Mouse (Mus musculus): ENCODE measurements at regions not wholly inside any gene's neighbourhood (a gene's known extent, or its start where the extent isn't known, plus 50 kb on each side); places are given as distances from the start of the nearest gene placed in this dataset.

GRCm38 (mm10) chr1:35653119-35653956 is 414.9 kb upstream of the Hs6st1 start:
- H3K4me1 ChIP-seq (ENCODE audit: insufficient read depth), result 0 out of 2 replicates have a peak, but pooled peaks cover 3% of the 10 kb centered on the region
- H3K27ac ChIP-seq (ENCODE audit: low read depth, low read length), result no peak overlapping the region
- TF ChIP-seq CTCF (IDR thresholded peaks at IDR 0.05; ENCODE audit: low read depth), result no peak
- no peak overlapping the region for H3K4me2 ChIP-seq (ENCODE audit: low read depth)
- DNase-seq (peak; percentile 44), ATAC-seq (peak; percentile 45; the same call in 1 of the 2 replicates)
- WGBS, result 43% methylated on average over 13 of the region's 13 CpGs
- H3K9me3 ChIP-seq (ENCODE audit: low read length), result no peaks in the 10 kb centered on the region
- no peak overlapping the region for H3K9ac ChIP-seq
- H3K36me3 ChIP-seq (ENCODE audit: insufficient read depth), result no peaks in the 10 kb centered on the region
- H3K27me3 ChIP-seq (ENCODE audit: insufficient read depth, low read length), result no peaks in the 10 kb centered on the region
- H3K4me3 ChIP-seq (ENCODE audit: low read depth, low read length), result no peak overlapping the region

GRCm38 (mm10) chr1:35663006-35663405 is 405.2 kb upstream of the Hs6st1 start:
- Histone ChIP-seq H3K4me3 (ENCODE audit: low read depth, low read length) (no peak overlapping the region), H3K4me2 (ENCODE audit: low read depth) (no peak overlapping the region), H3K27me3 (ENCODE audit: insufficient read depth, low read length) (no peaks in the 10 kb centered on the region), H3K4me1 (ENCODE audit: insufficient read depth) (no peaks in the 10 kb centered on the region), H3K36me3 (ENCODE audit: insufficient read depth) (no peaks in the 10 kb centered on the region), H3K9ac (no peak overlapping the region), H3K27ac (ENCODE audit: low read depth, low read length) (no peak overlapping the region), H3K9me3 (ENCODE audit: low read length) (no peaks in the 10 kb centered on the region)
- DNase-seq (no peak), ATAC-seq (no peak)
- TF ChIP-seq CTCF (IDR thresholded peaks at IDR 0.05; ENCODE audit: low read depth), result no peak
- 84% methylated on average over 4 of the region's 4 CpGs for WGBS

GRCm38 (mm10) chr1:35673524-35673923 is 394.7 kb upstream of the Hs6st1 start:
- no peak for TF ChIP-seq CTCF (IDR thresholded peaks at IDR 0.05; ENCODE audit: low read depth)
- no peak overlapping the region for H3K27ac ChIP-seq (ENCODE audit: low read depth, low read length)
- H3K4me2 ChIP-seq (ENCODE audit: low read depth), result no peak overlapping the region
- no peaks in the 10 kb centered on the region for H3K36me3 ChIP-seq (ENCODE audit: insufficient read depth)
- no peaks in the 10 kb centered on the region for H3K9me3 ChIP-seq (ENCODE audit: low read length)
- H3K27me3 ChIP-seq (ENCODE audit: insufficient read depth, low read length), result no peaks in the 10 kb centered on the region
- ATAC-seq, result no peak
- H3K9ac ChIP-seq, result no peak overlapping the region
- no peaks in the 10 kb centered on the region for H3K4me1 ChIP-seq (ENCODE audit: insufficient read depth)
- WGBS, result 82% methylated on average over 4 of the region's 4 CpGs
- DNase-seq, result no peak
- H3K4me3 ChIP-seq (ENCODE audit: low read depth, low read length), result no peak overlapping the region

GRCm38 (mm10) chr1:35673992-35674391 is 394.2 kb upstream of the Hs6st1 start:
- H3K27ac ChIP-seq (ENCODE audit: low read depth, low read length), result no peak overlapping the region
- H3K36me3 ChIP-seq (ENCODE audit: insufficient read depth), result no peaks in the 10 kb centered on the region
- H3K9me3 ChIP-seq (ENCODE audit: low read length), result no peaks in the 10 kb centered on the region
- H3K4me3 ChIP-seq (ENCODE audit: low read depth, low read length), result no peak overlapping the region
- no peak overlapping the region for H3K4me2 ChIP-seq (ENCODE audit: low read depth)
- no peak overlapping the region for H3K9ac ChIP-seq
- no peaks in the 10 kb centered on the region for H3K27me3 ChIP-seq (ENCODE audit: insufficient read depth, low read length)
- whole genome bisulfite sequencing, result 80% methylated on average over 1 of the region's 1 CpGs
- DNase-seq, result no peak
- no peak for ATAC-seq
- no peaks in the 10 kb centered on the region for H3K4me1 ChIP-seq (ENCODE audit: insufficient read depth)
- no peak for TF ChIP-seq CTCF (IDR thresholded peaks at IDR 0.05; ENCODE audit: low read depth)

- no peak overlapping the region for H3K27ac ChIP-seq (ENCODE audit: low read depth, low read length)
- H3K9ac ChIP-seq, result no peak overlapping the region
- no peaks in the 10 kb centered on the region for H3K27me3 ChIP-seq (ENCODE audit: insufficient read depth, low read length)
- TF ChIP-seq CTCF (IDR thresholded peaks at IDR 0.05; ENCODE audit: low read depth), result no peak
- H3K36me3 ChIP-seq (ENCODE audit: insufficient read depth), result no peaks in the 10 kb centered on the region
- no peak overlapping the region for H3K4me2 ChIP-seq (ENCODE audit: low read depth)
- DNase-seq (peak; percentile 57), ATAC-seq (peak; percentile 76)
- 46% methylated on average over 8 of the region's 8 CpGs for WGBS
- H3K4me3 ChIP-seq (ENCODE audit: low read depth, low read length), result no peak overlapping the region
- H3K4me1 ChIP-seq (ENCODE audit: insufficient read depth), result no peaks in the 10 kb centered on the region
- H3K9me3 ChIP-seq (ENCODE audit: low read length), result no peaks in the 10 kb centered on the region
These were observed 385.7 kb upstream of the Hs6st1 start for GRCm38 (mm10) chr1:35682511-35682949.

- Histone ChIP-seq H3K4me3 (ENCODE audit: low read depth, low read length) (no peak overlapping the region), H3K9me3 (ENCODE audit: low read length) (no peaks in the 10 kb centered on the region), H3K4me2 (ENCODE audit: low read depth) (no peak overlapping the region), H3K9ac (no peak overlapping the region), H3K4me1 (ENCODE audit: insufficient read depth) (no peaks in the 10 kb centered on the region), H3K27me3 (ENCODE audit: insufficient read depth, low read length) (no peaks in the 10 kb centered on the region), H3K27ac (ENCODE audit: low read depth, low read length) (no peak overlapping the region), H3K36me3 (ENCODE audit: insufficient read depth) (no peaks in the 10 kb centered on the region)
- TF ChIP-seq CTCF (IDR thresholded peaks at IDR 0.05; ENCODE audit: low read depth), result no peak
- 45% methylated on average over 6 of the region's 6 CpGs for WGBS
- ATAC-seq (no peak), DNase-seq (no peak)
These were observed 382.5 kb upstream of the Hs6st1 start for GRCm38 (mm10) chr1:35685651-35686050.

GRCm38 (mm10) chr1:35694349-35694748 is 373.9 kb upstream of the Hs6st1 start:
- 19% methylated on average over 3 of the region's 3 CpGs for WGBS
- H3K27ac ChIP-seq (ENCODE audit: low read depth, low read length), result no peak overlapping the region

More at GRCm38 (mm10) chr1:35694349-35694748, 373.9 kb upstream of the Hs6st1 start:
- H3K27me3 ChIP-seq (ENCODE audit: insufficient read depth, low read length), result no peaks in the 10 kb centered on the region
- no peaks in the 10 kb centered on the region for H3K4me1 ChIP-seq (ENCODE audit: insufficient read depth)
- H3K9me3 ChIP-seq (ENCODE audit: low read length), result no peaks in the 10 kb centered on the region
- no peak overlapping the region for H3K4me3 ChIP-seq (ENCODE audit: low read depth, low read length)
- no peak for TF ChIP-seq CTCF (IDR thresholded peaks at IDR 0.05; ENCODE audit: low read depth)
- no peaks in the 10 kb centered on the region for H3K36me3 ChIP-seq (ENCODE audit: insufficient read depth)
- DNase-seq (no peak), ATAC-seq (no peak)
- no peak overlapping the region for H3K9ac ChIP-seq
- no peak overlapping the region for H3K4me2 ChIP-seq (ENCODE audit: low read depth)
